Mouse (Mus musculus): ENCODE measurements around the gene Celf2.

Celf2 gene

DNA sequence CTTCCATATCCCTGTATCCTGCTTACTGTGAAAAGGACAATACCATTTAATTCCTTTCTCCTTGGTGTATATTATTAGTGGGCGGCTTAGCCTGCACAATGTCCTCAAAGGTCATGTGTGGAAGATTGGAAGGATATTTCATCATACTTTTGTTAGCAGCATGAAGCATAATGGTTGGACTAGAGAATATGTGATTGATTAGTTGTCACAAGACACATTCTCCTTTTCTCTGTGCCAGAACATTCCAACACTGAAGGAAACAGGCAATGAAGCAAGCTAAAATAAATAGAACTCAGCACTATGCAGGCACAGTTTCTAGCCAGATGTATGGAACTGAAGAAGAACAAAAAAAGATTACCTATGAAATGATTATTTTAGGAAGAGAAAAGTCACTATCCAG lies 482.6 kb downstream of the Celf2 start:
- DNase-seq (ENCODE audit: low spot score in 2 of 2) = no peak

DNA sequence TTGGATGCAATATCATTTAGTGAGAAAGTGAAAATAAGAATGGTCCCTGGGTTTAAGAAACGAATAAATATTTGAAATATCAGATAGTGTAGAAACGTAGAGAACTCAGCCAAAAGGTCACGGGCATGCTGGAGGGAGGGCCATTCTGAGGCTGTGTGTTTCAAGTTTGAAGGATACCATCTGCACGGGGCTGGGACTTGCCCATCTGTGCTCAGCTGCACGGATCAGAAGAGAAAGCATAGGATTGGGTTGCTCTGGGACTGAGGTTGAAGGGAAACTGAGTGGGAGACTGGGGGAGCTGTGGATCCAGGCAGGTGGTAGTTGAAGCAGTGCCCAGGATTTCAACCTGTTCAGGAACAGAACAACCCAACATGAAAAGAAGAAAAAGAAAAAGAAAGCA lies 483.8 kb downstream of the Celf2 start:
- DNase-seq (ENCODE audit: low spot score in 2 of 2) = no peak

DNA sequence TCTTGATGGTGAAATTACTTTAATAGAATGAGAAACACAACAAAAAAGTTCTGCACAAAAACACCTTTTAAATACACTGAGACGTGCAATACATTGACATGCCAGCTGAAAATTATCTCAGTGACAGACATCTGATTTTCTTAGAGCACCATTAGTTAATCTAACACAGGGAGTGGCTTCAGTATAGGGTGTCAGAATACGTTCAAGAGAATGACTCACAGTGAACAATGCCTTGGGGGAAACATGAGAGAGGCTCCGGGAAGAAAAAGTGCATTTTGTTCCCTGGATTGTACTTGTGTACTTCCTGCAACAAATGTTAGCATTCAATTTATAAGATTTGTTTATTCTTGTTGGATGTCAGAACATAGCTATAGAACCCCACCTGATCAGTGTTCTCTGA lies 487.2 kb downstream of the Celf2 start:
- no peak for DNase-seq (ENCODE audit: low spot score in 2 of 2)

DNA sequence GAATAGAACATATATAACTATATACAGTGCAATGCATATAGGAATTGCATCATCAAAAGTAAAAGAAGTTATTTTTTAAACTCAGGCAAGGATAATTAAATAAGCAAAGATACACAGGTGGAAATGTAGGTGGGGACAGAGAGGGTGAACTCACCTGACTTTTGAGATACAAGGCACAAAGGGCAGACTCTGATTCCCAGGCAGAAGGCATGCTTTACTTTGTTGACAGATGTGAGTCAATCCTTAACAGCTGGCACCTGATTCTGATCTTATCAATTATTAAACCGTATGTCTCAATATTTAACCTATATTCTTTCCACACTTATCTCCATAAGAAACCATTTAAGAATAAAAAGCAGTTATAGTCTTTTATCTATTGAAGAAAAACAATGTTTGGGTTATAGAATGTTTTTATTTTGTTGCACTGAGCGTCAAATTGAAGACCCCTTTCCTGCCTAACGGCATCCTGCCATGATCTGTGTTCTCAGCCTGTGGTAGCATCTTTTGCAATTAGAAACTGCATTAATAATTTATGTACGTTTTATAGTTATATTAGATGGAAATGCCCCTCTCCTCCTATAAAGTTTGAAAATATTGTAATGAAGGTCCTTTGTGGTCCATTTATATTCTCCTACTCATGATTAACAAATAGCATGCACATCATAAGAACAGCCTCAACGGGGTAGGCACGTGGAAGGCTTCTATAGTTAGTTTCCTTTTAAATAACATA lies 491.8 kb downstream of the Celf2 start:
- DNase-seq (ENCODE audit: low spot score in 2 of 2) = no peak

DNA sequence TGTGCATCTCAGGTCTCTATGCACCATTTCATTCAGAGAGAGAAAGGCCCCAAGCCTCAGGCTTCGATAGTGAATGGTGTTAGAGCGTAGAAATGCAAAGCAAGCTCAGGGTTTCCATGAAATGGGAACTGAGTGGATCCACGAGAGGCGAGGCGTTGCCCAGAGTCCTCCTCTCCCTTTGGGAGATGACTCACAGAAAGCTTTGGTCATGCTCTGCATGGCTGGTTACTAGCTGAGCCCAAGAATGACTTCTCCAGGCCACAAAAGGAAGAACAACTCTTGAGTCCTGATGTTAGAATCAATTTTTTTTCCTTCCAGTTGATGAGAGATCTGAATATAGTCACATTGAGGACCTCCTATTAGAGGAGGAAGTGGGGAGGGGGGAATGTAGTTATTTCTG lies 496.2 kb downstream of the Celf2 start:
- DNase-seq (ENCODE audit: low spot score in 2 of 2) = no peak

DNA sequence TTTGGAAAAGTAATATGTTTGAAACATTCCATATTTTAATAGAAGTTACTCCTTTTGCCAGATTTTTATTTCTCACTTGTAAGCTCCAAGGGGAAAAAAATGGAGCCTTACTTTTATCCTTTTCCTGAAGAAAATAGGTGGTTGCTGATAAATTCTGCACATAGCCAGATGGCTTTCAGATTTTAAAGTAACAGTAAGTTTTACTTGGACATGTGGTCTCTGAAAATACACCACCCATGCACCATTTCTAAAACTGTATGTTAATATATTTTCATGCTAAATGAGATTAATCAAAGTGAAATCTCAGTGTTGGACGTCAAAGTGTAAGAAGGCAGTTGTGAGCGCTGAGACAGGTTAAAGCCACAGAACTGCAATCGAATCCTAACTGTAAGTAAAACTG lies 502.5 kb downstream of the Celf2 start:
- no peak for DNase-seq (ENCODE audit: low spot score in 2 of 2)

DNA sequence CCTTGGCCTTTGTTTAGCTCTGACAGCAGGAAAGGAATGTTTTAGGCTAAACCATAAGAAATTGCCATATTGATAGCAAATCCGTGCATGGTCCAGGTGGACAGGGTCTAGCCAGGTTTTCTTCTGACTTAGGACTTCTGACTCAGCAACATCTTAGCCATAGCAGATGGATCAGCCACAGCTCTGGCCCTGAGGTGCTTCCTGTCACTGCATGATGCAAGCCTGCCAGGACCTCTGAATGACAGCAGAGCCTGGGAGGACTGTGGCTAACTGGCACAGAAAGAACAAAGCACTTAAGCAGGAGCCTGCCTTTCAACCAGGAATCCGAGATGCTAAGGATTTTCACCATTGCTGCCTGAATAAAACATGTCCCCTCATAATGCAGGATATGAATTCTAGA lies 507.4 kb downstream of the Celf2 start:
- no peak for DNase-seq (ENCODE audit: low spot score in 2 of 2)

DNA sequence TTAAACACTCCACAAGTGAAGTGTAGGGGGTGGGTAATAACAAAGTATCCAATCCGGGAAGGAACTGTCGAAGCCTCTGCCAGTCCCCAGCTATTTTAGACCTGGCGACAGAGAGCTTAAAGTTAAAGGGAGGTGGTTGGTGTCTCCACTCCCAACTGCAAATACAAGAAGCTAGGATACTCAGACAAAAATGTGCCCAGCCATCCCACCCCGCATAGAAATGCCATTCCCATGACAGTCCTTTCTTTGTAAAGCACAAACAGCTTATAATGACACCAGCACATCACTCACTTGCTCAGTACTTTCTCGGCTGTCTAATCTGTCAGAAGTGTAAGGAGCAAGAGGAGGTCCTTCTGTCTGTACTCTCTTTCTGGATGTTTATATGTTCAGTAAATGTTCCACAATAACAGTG lies 518.3 kb downstream of the Celf2 start:
- DNase-seq (ENCODE audit: low spot score in 2 of 2) = no peak

DNA sequence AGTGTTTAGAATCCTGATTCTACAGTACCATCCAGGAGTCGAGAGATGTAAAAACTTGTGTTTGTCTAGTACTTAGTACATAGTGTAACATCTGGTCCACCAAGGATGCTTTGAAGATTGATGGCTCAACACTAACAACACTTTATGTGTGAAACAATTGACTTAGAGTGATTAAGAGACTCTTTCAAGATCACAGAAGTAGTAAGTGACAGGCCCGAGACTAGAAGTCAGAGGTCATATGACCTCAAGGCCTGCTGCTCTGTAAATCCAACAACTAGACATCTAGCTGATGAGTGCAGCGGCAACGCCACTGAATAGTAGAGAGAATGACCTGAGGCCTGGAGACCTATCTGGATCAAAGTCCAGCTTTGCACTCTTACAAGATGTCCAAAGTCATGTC lies 523.7 kb downstream of the Celf2 start:
- DNase-seq (ENCODE audit: low spot score in 2 of 2) = no peak

DNA sequence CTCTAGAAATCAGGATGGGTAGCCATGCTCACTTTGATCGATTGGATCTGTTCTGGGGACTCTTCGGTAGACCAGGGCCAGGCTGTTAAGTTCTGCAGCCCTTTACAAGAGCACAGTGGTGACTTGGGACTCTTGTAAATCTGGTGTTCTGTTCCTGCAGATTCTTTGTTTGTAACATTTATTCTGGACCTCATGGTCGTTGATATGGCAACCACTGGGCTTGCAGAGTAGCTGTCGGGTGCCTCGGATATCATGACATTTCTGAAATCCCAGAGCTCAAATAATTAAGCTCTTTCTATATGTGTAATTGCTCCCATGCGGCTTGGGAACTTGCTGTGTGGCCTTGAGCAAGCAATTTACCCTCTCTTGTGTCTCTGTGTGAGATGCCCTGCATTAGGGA lies 525.5 kb downstream of the Celf2 start:
- DNase-seq (ENCODE audit: low spot score in 2 of 2) = no peak

DNA sequence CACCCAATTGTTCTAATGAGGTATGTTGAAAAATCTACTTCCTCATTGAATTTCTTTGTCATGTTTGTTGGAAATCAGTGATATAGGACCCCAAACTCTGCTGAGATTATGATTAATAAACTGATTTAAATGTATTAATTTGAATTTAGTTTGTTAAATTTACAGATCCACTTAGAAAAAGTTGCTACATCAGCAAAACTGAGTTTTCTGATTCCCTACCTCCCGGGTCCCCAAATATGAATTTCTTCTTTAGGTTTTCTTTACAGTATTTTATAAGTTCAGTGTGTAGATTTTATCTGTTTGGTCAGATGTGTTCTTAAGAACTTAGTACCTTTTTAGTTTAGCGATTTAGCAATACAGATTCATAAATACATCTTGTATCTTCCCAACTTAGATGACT lies 533.1 kb downstream of the Celf2 start:
- no peak for DNase-seq (ENCODE audit: low spot score in 2 of 2)

DNA sequence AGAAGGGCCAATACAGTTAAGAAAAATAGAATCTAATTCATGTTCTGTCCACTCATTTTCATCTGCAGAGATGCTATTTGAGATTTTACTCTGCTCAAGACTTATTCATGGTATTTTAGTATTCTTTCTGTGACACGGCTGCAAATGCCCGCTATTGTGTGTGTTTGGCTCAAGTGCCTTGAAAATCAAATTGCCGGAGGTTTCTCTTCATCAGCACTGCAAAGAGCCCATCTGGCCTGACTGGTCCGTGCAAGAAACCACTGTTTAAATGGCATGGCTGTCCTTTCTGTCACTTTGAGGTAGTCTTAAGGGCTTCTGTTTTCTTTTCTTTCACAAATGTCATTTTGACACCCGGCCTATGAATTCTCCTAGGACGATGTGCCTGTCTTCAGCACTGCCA lies 540.1 kb downstream of the Celf2 start:
- no peak for DNase-seq (ENCODE audit: low spot score in 2 of 2)

DNA sequence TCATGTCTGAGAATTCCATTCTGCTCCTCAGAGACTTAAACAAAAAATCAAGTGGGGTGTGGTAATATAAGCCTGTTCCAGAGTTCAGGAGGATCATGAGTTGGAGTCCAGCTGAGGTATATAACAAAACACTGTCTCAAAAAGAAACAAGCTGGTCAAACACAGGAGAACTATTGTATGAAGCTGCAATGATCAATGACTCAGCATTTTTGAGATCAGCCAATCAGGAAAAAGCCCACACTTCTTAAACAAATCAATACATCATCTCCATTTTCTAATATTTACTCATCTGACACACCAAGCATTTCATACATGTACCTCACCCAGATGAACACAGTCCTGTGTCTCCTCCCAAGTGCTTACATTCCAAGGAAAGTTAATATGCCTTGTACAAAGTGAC lies 544.1 kb downstream of the Celf2 start:
- DNase-seq (ENCODE audit: low spot score in 2 of 2) = no peak

DNA sequence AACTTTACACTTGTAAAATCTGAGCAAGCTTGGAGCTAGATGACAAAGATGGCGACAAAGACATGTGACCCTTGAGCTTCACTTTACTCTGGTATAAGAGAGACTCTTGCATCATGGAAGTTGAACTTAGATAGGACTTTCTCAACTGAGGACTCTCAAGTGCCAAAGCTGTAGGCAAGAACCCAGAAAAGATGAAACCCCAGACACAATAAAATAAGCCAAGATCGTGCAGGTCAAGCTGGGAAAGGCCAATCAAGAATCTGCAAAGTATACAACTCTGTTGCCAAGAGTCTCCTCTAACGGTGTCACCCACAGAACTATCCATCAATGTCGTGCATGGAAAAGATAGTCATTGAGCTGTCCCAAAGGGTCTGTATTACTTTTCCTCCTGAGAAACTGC lies 558.7 kb downstream of the Celf2 start:
- DNase-seq (ENCODE audit: low spot score in 2 of 2) = no peak

DNA sequence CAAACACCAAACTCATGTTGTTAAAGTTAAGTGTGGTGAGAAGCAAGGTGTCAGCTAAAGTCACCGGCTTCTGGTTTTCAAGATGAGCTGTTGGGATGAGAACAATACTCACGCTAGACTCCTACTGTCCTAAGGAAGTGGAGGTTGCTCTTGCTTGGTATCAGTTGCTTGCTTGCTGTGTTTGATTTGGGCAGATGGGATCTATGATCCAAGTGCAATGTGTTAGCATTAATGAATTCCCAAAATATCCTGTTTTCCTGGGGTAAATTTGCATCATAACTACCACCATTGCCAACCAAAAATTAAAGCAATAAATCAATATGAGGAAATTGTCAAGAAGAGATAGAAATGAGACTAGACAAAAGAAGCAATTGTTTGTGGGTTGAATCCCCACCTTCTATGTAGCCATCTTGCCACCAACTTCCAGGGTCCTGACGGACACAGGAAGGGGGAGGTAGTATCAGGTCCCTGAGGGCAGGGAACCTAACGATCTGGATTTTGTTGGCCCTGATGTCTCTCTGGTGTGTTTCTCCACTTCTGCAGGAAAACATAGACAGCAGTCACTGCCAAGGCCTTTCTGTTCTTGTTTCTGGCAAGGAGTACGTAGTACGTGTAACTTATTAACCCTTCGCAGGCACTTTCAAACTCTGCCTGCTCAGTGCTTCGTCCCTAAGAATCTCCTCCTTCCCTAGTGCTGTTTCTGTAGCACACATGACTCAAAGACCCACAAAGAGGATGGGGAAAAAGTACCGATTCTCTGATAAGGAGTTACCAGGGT lies 563.5 kb downstream of the Celf2 start:
- no peak for DNase-seq (ENCODE audit: low spot score in 2 of 2)

DNA sequence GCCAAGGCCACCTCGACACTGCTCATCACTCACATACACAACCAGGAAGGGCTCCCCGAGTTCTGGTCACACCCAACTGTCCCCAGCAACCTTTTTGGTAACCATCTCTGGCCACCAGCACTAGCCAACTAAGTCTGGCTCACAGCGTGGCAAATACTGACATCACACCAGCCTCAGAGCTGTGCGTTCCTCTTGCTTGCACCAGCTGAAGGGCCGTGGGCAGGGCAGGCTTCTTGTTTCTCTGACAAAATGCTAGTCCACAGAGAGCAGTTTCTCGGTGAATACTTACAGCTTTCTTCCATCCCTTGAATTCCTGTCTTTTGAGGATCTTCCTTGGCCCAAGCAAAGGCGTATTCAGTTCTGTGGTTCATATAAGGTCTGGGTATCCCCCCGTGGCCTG lies 565.7 kb downstream of the Celf2 start:
- DNase-seq (ENCODE audit: low spot score in 2 of 2) = no peak

DNA sequence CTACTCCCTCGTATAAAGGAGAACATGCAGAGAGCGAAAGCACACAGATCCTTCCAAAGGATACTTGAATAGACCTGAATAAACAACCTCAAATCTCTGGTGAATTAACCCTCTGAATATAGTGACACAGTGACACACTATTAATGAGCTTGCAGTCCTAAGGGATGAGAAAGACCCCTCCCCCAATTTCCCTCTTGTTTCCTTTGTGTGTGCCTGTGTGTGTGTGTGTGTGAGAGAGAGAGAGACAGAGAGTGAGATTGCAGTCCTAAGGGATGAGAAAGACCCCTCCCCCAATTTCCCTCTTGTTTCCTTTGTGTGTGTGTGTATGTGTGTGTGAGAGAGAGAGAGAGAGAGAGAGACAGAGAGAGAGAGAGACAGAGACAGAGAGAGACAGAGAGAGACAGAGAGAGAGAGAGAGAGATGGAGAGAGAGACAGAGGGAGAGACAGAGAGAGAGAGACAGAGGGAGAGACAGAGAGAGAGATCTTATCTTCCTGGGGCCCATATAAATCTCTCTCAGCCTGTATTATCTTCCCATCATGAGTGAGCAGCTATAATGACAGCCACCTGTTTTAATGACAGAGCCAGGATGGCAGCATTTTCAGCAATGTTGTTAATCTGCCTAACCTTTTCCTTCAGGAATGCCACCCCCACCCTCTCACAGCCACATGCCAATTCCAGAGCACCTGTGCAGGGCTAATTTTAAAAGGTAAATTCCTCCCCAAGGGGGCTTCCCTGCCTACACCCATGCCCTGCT lies 566.5 kb downstream of the Celf2 start:
- DNase-seq (ENCODE audit: low spot score in 2 of 2) = no peak

DNA sequence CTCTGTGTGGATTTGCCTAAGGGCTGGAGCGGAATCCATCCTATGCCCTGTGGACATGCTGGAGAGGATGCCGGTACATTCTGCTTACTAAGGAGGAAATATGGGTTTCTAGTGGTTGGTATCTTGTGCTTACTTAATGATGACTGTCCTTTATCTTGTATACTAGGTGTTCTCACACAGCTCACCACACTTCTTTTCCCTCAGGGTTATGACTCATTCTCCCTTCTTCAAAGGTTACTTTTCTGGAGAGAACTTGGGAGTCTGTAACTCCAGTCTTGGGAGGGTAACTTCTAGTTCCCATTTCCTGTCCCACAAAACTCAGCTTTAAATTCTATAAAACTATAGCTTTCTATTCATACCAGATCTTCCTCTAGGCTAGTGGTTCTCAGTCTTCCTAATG lies 570.2 kb downstream of the Celf2 start:
- DNase-seq (ENCODE audit: low spot score in 2 of 2) = no peak

DNA sequence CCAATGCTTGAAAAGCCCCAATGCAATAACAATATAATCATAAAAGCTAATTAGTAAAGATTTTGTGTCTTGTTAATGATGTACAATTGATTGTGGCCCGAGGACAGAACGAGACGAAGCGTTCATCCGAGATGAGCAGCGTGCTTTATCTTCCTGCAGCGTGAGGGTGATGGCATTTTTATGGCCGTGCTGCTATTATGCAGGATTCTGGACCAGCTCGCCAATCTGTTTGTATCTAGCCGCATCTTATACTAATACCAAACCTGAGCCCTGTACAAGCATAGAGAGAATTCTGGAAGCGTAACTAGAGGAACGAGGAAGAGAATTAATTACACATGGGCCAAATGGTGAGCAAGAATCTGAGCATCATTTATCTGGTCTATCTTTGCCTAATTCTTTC lies 576.2 kb downstream of the Celf2 start:
- DNase-seq (ENCODE audit: low spot score in 2 of 2) = no peak

DNA sequence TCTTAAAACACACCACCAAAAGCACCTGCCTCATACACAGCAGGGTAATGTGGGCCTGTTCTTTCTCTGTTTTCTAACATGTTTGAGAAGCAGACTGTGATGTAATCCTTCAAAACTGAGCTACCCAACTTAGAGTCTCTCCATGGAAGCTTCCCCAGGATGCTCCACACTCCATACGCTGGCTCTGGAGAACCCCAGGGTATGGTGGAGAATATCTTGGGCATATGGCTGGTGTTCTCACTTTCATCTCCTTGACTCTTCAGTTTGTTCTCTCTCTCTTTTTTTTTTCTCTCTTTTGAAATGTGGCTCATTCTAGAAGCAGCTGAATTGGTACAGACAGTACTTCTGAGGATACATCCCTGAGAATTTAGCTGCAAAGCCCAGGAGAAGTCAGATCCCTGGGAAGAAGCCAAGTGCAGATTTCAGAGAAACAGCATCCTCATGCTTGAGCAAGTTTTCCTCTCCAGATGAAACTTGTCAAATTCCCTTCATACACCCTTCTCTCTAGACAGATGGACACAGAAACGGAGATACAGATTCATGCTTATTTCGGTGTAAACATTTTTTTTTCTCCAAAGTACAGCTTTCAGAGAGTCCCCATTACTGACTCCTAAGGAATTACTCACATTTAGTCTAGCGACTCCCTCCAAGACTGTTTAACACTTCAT lies 581.5 kb downstream of the Celf2 start:
- peak; percentile 31 to 65 for DNase-seq (ENCODE audit: low spot score in 2 of 2)

DNA sequence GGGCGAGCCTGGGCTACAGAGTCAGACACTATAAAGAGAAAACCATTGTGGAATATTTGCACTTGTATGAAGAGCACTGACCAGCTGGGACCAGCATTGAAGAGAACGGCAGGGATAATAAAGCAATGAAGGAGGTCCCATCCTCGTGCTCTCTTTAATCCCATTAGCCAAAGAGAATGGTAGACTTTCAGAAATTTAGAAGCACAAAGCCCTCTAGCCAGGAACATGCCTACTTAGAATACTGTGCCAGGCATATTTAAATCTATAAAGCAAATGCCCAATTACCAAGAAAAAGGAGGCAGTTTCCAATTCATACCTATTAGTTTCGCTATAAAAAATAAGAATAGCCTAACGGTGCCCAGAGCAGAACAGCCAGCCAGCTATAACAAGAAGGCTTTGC lies 583.9 kb downstream of the Celf2 start:
- no peak for DNase-seq (ENCODE audit: low spot score in 2 of 2)

DNA sequence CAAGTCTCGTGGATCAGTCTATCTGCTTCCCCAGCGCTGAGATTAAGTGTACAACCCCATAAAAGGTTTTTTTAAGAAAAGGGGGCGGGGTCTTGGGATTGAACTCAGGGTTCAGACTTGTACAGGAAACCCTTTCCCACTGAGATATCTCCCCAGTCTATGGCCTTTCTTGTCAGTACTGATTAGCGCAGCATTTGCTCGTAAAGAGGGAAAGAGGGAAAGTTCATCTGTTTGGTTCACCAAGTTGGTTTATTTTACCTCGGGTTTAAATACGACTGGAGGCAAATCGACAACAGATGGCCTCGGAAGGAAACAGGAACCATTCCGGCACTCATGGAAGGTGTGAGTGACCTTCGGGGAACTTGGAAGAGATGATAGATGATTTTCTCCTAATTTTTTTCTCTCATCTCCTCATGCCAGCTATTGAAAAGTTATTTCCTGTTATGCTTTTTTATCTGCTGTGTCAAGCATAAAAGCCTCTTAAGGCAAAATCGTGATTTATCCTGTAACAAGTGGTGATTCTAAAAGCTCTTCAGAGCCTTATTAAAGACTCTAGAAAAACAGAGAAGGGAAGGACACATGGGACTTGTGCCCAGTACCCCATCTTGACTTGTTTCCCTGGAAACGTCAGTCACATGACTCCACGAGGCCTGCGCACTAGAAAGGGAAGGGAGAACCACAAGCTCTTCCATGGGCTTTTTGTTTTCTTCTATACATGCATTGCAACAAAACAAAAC lies 585.5 kb downstream of the Celf2 start:
- DNase-seq (ENCODE audit: low spot score in 2 of 2) = no peak
